Comparison of ENCODE assay signal across 33 mouse cellular contexts in the genomic region with DNA sequence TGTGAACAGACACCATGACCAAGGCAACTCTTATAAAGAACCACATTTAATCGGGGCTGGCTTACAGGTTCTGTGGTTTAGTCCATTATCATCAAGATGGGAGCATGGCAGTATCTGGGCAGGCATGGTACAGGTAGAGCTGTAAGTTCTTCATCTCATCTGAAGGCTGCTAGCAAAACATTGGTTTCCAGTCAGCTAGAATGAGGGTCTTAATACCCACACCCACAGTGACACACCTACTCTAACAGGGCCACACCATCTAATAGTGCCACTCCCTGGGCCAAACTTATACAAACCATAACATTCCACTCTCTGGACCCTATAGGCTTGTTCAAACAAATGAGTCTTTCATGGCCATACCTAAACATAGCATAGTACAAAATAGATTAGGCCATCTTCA.
"Had no signal": no experiment of that assay in that cellular context is flagged by ENCODE, and none has a peak within 500 bp of the region (broad histone marks: within the 10 kb centered on the region; RNA-seq: fewer than 3 reads in every experiment).

No protein-coding gene starts in this region.

- H3K4me1 ChIP-seq: heart, embryonic 12.5 days; heart, embryonic 13.5 days; heart, embryonic 15.5 days; hindbrain, embryonic 10.5 days; hindbrain, embryonic 12.5 days; hindbrain, embryonic 13.5 days; hindbrain, embryonic 15.5 days; intestine, embryonic 15.5 days; kidney, embryonic 15.5 days had no signal

- DNase-seq: heart, postnatal 36 days; heart, postnatal 4 days; kidney, adult 11 months; kidney, adult 18-20 months; kidney, adult 2 months; kidney, adult 8-10 months; kidney, adult 9 months; kidney, postnatal 10 days; kidney, postnatal 14 days; kidney, postnatal 25 days; kidney, postnatal 36 days; kidney, postnatal 4 days; layer of hippocampus, adult 9-11 months; layer of hippocampus, postnatal 36 days had no signal

- H3K4me3 ChIP-seq: heart, embryonic 12.5 days; heart, embryonic 13.5 days; heart, embryonic 15.5 days; hindbrain, embryonic 10.5 days; hindbrain, embryonic 12.5 days; hindbrain, embryonic 13.5 days; hindbrain, embryonic 15.5 days; intestine, embryonic 15.5 days; kidney, embryonic 15.5 days; layer of hippocampus, adult 2 months; left cerebral cortex, adult 2 months had no signal

- H3K9me3 ChIP-seq: heart, embryonic 13.5 days; heart, embryonic 15.5 days; hindbrain, embryonic 10.5 days; hindbrain, embryonic 12.5 days; hindbrain, embryonic 13.5 days; hindbrain, embryonic 15.5 days; intestine, embryonic 15.5 days; kidney, embryonic 15.5 days had no signal

- ATAC-seq: hindbrain, embryonic 16.5 days; hindbrain, postnatal 0 days; inflammation-experienced regulatory T-cells, adult 6 months; intestine, embryonic 15.5 days; intestine, embryonic 16.5 days; intestine, postnatal 0 days had no signal

- H3K4me2 ChIP-seq: heart, embryonic 11.5 days; heart, embryonic 12.5 days; heart, embryonic 13.5 days; heart, embryonic 15.5 days; hindbrain, embryonic 12.5 days; hindbrain, embryonic 13.5 days; hindbrain, embryonic 14.5 days; hindbrain, embryonic 15.5 days; intestine, embryonic 15.5 days; kidney, embryonic 15.5 days had no signal

- H3K27me3 ChIP-seq: heart, embryonic 12.5 days; heart, embryonic 13.5 days; heart, embryonic 15.5 days; hindbrain, embryonic 12.5 days; hindbrain, embryonic 13.5 days; hindbrain, embryonic 15.5 days; intestine, embryonic 15.5 days; kidney, embryonic 15.5 days had no signal

- H3K36me3 ChIP-seq: heart, embryonic 12.5 days; heart, embryonic 13.5 days; heart, embryonic 15.5 days; hindbrain, embryonic 10.5 days; hindbrain, embryonic 12.5 days; hindbrain, embryonic 13.5 days; hindbrain, embryonic 15.5 days; intestine, embryonic 15.5 days; kidney, embryonic 15.5 days had no signal

- H3K27ac ChIP-seq: heart, embryonic 13.5 days; heart, embryonic 15.5 days; hindbrain, embryonic 10.5 days; hindbrain, embryonic 12.5 days; hindbrain, embryonic 13.5 days; hindbrain, embryonic 14.5 days; hindbrain, embryonic 15.5 days; hindbrain, postnatal 0 days; intestine, embryonic 15.5 days; kidney, embryonic 15.5 days; kidney, postnatal 0 days; layer of hippocampus, adult 2 months; left cerebral cortex, adult 2 months had no signal

- H3K9ac ChIP-seq: heart, embryonic 12.5 days; heart, embryonic 13.5 days; heart, embryonic 15.5 days; hindbrain, embryonic 12.5 days; hindbrain, embryonic 13.5 days; hindbrain, embryonic 14.5 days; hindbrain, embryonic 15.5 days; intestine, embryonic 15.5 days; kidney, embryonic 15.5 days had no signal
